Mouse (Mus musculus): ENCODE measurements around the gene 1700023F06Rik.

- TF ChIP-seq CTCF (IDR thresholded peaks at IDR 0.05; ENCODE audit: low read depth, low read length) (no peak), POLR2A (IDR thresholded peaks at IDR 0.05; ENCODE audit: insufficient read depth, low read length) (no peak)
These were observed 2.2 kb downstream of the 1700023F06Rik start for GRCm38 (mm10) chr11:103206203-103206602.

Measured in ES-Bruce4 (cell line).